ENCODE assay signal across 20 mouse cellular contexts in the genomic region with DNA sequence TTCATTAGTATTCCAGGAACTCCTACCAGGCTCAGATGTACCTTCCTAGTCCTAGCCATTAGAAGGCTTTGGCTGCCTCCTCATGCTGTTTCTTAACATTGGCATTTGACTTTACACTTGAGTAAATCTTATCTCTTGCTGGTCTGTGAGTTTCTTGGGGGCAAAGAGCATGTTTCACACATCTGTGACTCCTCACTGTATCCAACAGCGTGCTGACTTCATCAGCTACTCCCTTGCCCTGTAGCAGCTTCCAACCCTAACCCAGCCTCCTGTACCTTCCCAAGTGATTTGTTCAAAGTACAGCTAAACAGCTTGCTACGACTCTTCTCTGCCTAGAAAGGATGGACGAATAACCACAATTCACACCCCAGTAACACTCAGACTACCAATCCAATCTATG. TPM values are rescaled to one million over a fixed set of nuclear protein-coding genes. Genes with fewer than 3 reads are reported as not detected.
"Had no signal": no experiment of that assay in that cellular context is flagged by ENCODE, and none has a peak within 500 bp of the region (broad histone marks: within the 10 kb centered on the region; RNA-seq: fewer than 3 reads in every experiment).

No protein-coding gene starts in this region.

- DNase-seq: left cerebral cortex, postnatal 4 days; lung, adult 18-20 months; right cerebral cortex, adult 18-20 months; right cerebral cortex, postnatal 25 days; thymus, adult 2 months; thymus, postnatal 36 days had no signal

- H3K27ac ChIP-seq: hindbrain, embryonic 13.5 days; hindbrain, postnatal 0 days; limb, embryonic 13.5 days; liver, embryonic 14.5 days; midbrain, embryonic 13.5 days had no signal

- ATAC-seq: hindbrain, postnatal 0 days; midbrain, embryonic 13.5 days had no signal

- H3K27me3 ChIP-seq: limb, embryonic 13.5 days; midbrain, embryonic 13.5 days had no signal

- H3K4me3 ChIP-seq: hindbrain, embryonic 13.5 days; limb, embryonic 13.5 days; midbrain, embryonic 13.5 days had no signal

- H3K36me3 ChIP-seq: hindbrain, embryonic 13.5 days; limb, embryonic 13.5 days; midbrain, embryonic 13.5 days had no signal

- H3K4me2 ChIP-seq: hindbrain, embryonic 13.5 days; limb, embryonic 13.5 days; midbrain, embryonic 13.5 days had no signal

- H3K9ac ChIP-seq: hindbrain, embryonic 13.5 days; limb, embryonic 13.5 days; liver, embryonic 14.5 days; midbrain, embryonic 13.5 days had no signal

- H3K9me3 ChIP-seq: hindbrain, embryonic 13.5 days; limb, embryonic 13.5 days; midbrain, embryonic 13.5 days had no signal

RNA-seq across cellular contexts. Expression of a gene that starts 15.1 kb away (rescaled TPM):
- total RNA-seq: hindbrain, postnatal 0 days; layer of hippocampus, adult 18-20 months; layer of hippocampus, postnatal 10 days; left cerebral cortex, postnatal 10 days; left cerebral cortex, postnatal 4 days; liver, adult 2 months; megakaryocyte progenitor cell, adult 5-6 weeks; midbrain, postnatal 0 days had no signal
- polyA plus RNA-seq: hindbrain, embryonic 13.5 days; hindbrain, postnatal 0 days; intestine, embryonic 14.5 days; liver, adult 2 months; liver, embryonic 14.5 days; midbrain, embryonic 13.5 days; midbrain, postnatal 0 days; neural tube, embryonic 14.5 days; testis, adult 2 months had no signal

RNA-seq across cellular contexts. Expression of a gene that starts 20.5 kb away (rescaled TPM):
- total RNA-seq: layer of hippocampus, adult 18-20 months; layer of hippocampus, postnatal 10 days; left cerebral cortex, postnatal 10 days; left cerebral cortex, postnatal 4 days; midbrain, postnatal 0 days had no signal
- polyA plus RNA-seq: hindbrain, embryonic 13.5 days; hindbrain, postnatal 0 days; limb, embryonic 13.5 days; midbrain, embryonic 13.5 days; midbrain, postnatal 0 days; neural tube, embryonic 14.5 days had no signal
